Mouse (Mus musculus): ENCODE results near the gene Zfp526. TPM values are rescaled to one million over a fixed set of nuclear protein-coding genes. Genes with fewer than 3 reads are reported as not detected.

Zfp526 gene
- polyA plus RNA-seq, 2 experiments, result 4.2 to 11.1 TPM

- H3K9ac ChIP-seq (ENCODE audit: low read depth, low read length, severe bottlenecking), result no peak overlapping the region
- H3K36me3 ChIP-seq (ENCODE audit: control insufficient read depth, insufficient read depth, low read length), result peaks cover 44% of the 10 kb centered on the region
- H3K9me3 ChIP-seq (ENCODE audit: control insufficient read depth, low read length), result no peaks in the 10 kb centered on the region
- ATAC-seq (ENCODE audit: low FRiP score, low read depth) (no peak), DNase-seq (ENCODE audit: low spot score) (no peak)
- no peak overlapping the region for H3K27ac ChIP-seq (replicated peaks; ENCODE audit: low read depth, low read length)
- no peaks in the 10 kb centered on the region for H3K4me1 ChIP-seq (ENCODE audit: control insufficient read depth, insufficient read depth, low read length)
- TF ChIP-seq POLR2A (IDR thresholded peaks at IDR 0.05; ENCODE audit: borderline replicate concordance, extremely low read depth, insufficient read depth, insufficient read length), result no peak
- H3K27me3 ChIP-seq (ENCODE audit: control insufficient read depth, insufficient read depth, low read length), result no peaks in the 10 kb centered on the region
- WGBS, result 83% methylated on average over 4 of the region's 4 CpGs
- H3K4me2 ChIP-seq (replicated peaks; ENCODE audit: low read depth, low read length, severe bottlenecking), result no peak overlapping the region
- H3K4me3 ChIP-seq (replicated peaks; ENCODE audit: low read length), result no peak overlapping the region
These were observed 10.7 kb upstream of the Zfp526 start for GRCm38 (mm10) chr7:25210482-25210881.

GRCm38 (mm10) chr7:25213099-25213498 is 8.1 kb upstream of the Zfp526 start:
- Histone ChIP-seq H3K27ac (replicated peaks; ENCODE audit: low read depth, low read length) (no peak overlapping the region), H3K4me3 (replicated peaks; ENCODE audit: low read length) (no peak overlapping the region), H3K9ac (ENCODE audit: low read depth, low read length, severe bottlenecking) (no peak overlapping the region), H3K27me3 (ENCODE audit: control insufficient read depth, insufficient read depth, low read length) (no peaks in the 10 kb centered on the region), H3K4me1 (ENCODE audit: control insufficient read depth, insufficient read depth, low read length) (no peaks in the 10 kb centered on the region), H3K9me3 (ENCODE audit: control insufficient read depth, low read length) (no peaks in the 10 kb centered on the region), H3K36me3 (ENCODE audit: control insufficient read depth, insufficient read depth, low read length) (peaks cover 37% of the 10 kb centered on the region), H3K4me2 (replicated peaks; ENCODE audit: low read depth, low read length, severe bottlenecking) (no peak overlapping the region)
- DNase-seq (ENCODE audit: low spot score) (no peak), ATAC-seq (ENCODE audit: low FRiP score, low read depth) (no peak)
- no peak for TF ChIP-seq POLR2A (IDR thresholded peaks at IDR 0.05; ENCODE audit: borderline replicate concordance, extremely low read depth, insufficient read depth, insufficient read length)
- WGBS, result 82% methylated on average over 3 of the region's 3 CpGs

GRCm38 (mm10) chr7:25214172-25214571 is 7.1 kb upstream of the Zfp526 start:
- H3K27ac ChIP-seq (replicated peaks; ENCODE audit: low read depth, low read length), result no peak overlapping the region
- ATAC-seq (ENCODE audit: low FRiP score, low read depth), result no peak

GRCm38 (mm10) chr7:25217653-25218395 is 3.4 kb upstream of the Zfp526 start:
- Histone ChIP-seq H3K27me3 (ENCODE audit: control insufficient read depth, insufficient read depth, low read length) (no peaks in the 10 kb centered on the region), H3K9me3 (ENCODE audit: control insufficient read depth, low read length) (no peaks in the 10 kb centered on the region), H3K4me3 (replicated peaks; ENCODE audit: low read length) (no peak overlapping the region), H3K27ac (replicated peaks; ENCODE audit: low read depth, low read length) (no peak overlapping the region), H3K9ac (ENCODE audit: low read depth, low read length, severe bottlenecking) (0 out of 2 replicates have a peak overlapping the region, but pooled peaks have one; percentile 70), H3K4me2 (replicated peaks; ENCODE audit: low read depth, low read length, severe bottlenecking) (no peak overlapping the region), H3K4me1 (ENCODE audit: control insufficient read depth, insufficient read depth, low read length) (peaks cover 23% of the 10 kb centered on the region), H3K36me3 (ENCODE audit: control insufficient read depth, insufficient read depth, low read length) (peaks cover 9% of the 10 kb centered on the region)
- DNase-seq (ENCODE audit: low spot score) (no peak), ATAC-seq (ENCODE audit: low FRiP score, low read depth) (no peak)
- 62% methylated on average over 12 of the region's 12 CpGs for WGBS
- TF ChIP-seq POLR2A (IDR thresholded peaks at IDR 0.05; ENCODE audit: borderline replicate concordance, extremely low read depth, insufficient read depth, insufficient read length), result no peak

More at GRCm38 (mm10) chr7:25214172-25214571, 7.1 kb upstream of the Zfp526 start:
- Histone ChIP-seq H3K4me3 (replicated peaks; ENCODE audit: low read length) (no peak overlapping the region), H3K9ac (ENCODE audit: low read depth, low read length, severe bottlenecking) (no peak overlapping the region), H3K4me2 (replicated peaks; ENCODE audit: low read depth, low read length, severe bottlenecking) (no peak overlapping the region), H3K36me3 (ENCODE audit: control insufficient read depth, insufficient read depth, low read length) (peaks cover 27% of the 10 kb centered on the region), H3K27me3 (ENCODE audit: control insufficient read depth, insufficient read depth, low read length) (no peaks in the 10 kb centered on the region), H3K9me3 (ENCODE audit: control insufficient read depth, low read length) (no peaks in the 10 kb centered on the region), H3K4me1 (ENCODE audit: control insufficient read depth, insufficient read depth, low read length) (peaks cover 4% of the 10 kb centered on the region; the same call in 1 of the 2 replicates)
- DNase-seq (ENCODE audit: low spot score), result no peak
- TF ChIP-seq POLR2A (IDR thresholded peaks at IDR 0.05; ENCODE audit: borderline replicate concordance, extremely low read depth, insufficient read depth, insufficient read length), result no peak
- WGBS, result 91% methylated on average over 2 of the region's 2 CpGs

- Histone ChIP-seq H3K27me3 (ENCODE audit: control insufficient read depth, insufficient read depth, low read length) (no peaks in the 10 kb centered on the region), H3K9ac (ENCODE audit: low read depth, low read length, severe bottlenecking) (peak overlapping the region; percentile 70), H3K4me2 (replicated peaks; ENCODE audit: low read depth, low read length, severe bottlenecking) (peak overlapping the region; percentile 91), H3K4me1 (ENCODE audit: control insufficient read depth, insufficient read depth, low read length) (peaks cover 23% of the 10 kb centered on the region), H3K4me3 (replicated peaks; ENCODE audit: low read length) (peak overlapping the region; percentile 72), H3K27ac (replicated peaks; ENCODE audit: low read depth, low read length) (0 out of 2 replicates have a peak overlapping the region, but pooled peaks have one; percentile 68), H3K9me3 (ENCODE audit: control insufficient read depth, low read length) (no peaks in the 10 kb centered on the region), H3K36me3 (ENCODE audit: control insufficient read depth, insufficient read depth, low read length) (peaks cover 19% of the 10 kb centered on the region)
- ATAC-seq (ENCODE audit: low FRiP score, low read depth) (0 out of 2 replicates have a peak, but pooled peaks have one; percentile 10), DNase-seq (ENCODE audit: low spot score) (peak; percentile 75)
- no peak for TF ChIP-seq POLR2A (IDR thresholded peaks at IDR 0.05; ENCODE audit: borderline replicate concordance, extremely low read depth, insufficient read depth, insufficient read length)
- WGBS, result under 1% methylated on average over 43 of the region's 53 CpGs
These were observed 2.4 kb upstream of the Zfp526 start for GRCm38 (mm10) chr7:25218705-25219415.
